Mouse (Mus musculus) embryonic fibroblast, embryonic 13.5 days (primary cell): ENCODE results near the gene Rragc.

ENCODE experiments used
- CTCF ChIP-seq: IDR thresholded peaks from 2 replicates; pipeline ENCODE4 v1.5.1; 2011; ENCODE audit warnings: mild to moderate bottlenecking, control low read depth, low read length, moderate library complexity, borderline replicate concordance; ENCODE audit not compliant: insufficient read depth
- POLR2A ChIP-seq: IDR thresholded peaks from 2 replicates; pipeline ENCODE4 v1.6.1; 2011; ENCODE audit warnings: low read depth, mild to moderate bottlenecking, control low read depth, low read length, moderate library complexity

- TF ChIP-seq POLR2A, result no peak
- no peak for TF ChIP-seq CTCF
Observed at GRCm38 (mm10) chr4:123905126-123905668, 12.0 kb upstream of the Rragc start.
